Mouse (Mus musculus): ENCODE results near the gene Spock3. TPM values are rescaled to one million over a fixed set of nuclear protein-coding genes. Genes with fewer than 3 reads are reported as not detected.
"Not testable (repeated sequence)": the region's sequence is repeated elsewhere in the genome, so short reads cannot be mapped to it uniquely, and the experiment has no call there.

Spock3 gene
- 10 to 100 TPM; 70.6 to 87.8 TPM for total RNA-seq (2021)
- long read RNA-seq, experiment 1, partial matches to known transcripts: 3 of 19 reads
- long read RNA-seq, experiment 1, other reads (novel, unspliced or antisense): 15 of 19 reads
- long read RNA-seq, experiment 2, partial matches to known transcripts: 0 of 6 reads
- long read RNA-seq, experiment 2, other reads (novel, unspliced or antisense): 6 of 6 reads

- no peak for DNase-seq (ENCODE audit: low spot score in 2 of 2)
These were observed at the start of gene Spock3 for GRCm38 (mm10) chr8:62950709-62951108. Spock3 (plus strand) TSS chr8:62951009.

- peak; percentile 48 to 54 for DNase-seq (ENCODE audit: low spot score in 2 of 2)
These were observed 645 bp downstream of the Spock3 start for GRCm38 (mm10) chr8:62951173-62952134.

DNA sequence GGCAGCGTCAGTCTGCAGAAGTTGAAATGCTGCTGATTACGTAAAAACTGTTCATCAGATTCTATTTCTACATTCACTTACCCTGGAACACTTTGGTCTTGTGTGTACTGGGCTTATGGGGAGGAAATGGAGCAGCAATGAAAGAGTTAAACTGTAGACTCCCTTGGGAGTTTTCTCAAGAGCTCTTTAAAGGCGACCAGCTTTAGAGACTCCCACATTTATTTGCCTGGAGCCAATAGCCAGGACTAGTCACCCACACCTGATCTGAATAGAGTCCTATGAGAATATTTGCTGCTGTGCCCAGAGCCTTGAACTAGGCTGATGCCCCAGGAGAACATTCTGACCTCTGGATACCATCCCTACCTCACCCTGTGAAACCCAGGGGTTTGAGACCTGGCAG is 1.7 kb downstream of the Spock3 start:
- DNase-seq (ENCODE audit: low spot score in 2 of 2): peak in 1 of 2 experiments; percentile 7

DNA sequence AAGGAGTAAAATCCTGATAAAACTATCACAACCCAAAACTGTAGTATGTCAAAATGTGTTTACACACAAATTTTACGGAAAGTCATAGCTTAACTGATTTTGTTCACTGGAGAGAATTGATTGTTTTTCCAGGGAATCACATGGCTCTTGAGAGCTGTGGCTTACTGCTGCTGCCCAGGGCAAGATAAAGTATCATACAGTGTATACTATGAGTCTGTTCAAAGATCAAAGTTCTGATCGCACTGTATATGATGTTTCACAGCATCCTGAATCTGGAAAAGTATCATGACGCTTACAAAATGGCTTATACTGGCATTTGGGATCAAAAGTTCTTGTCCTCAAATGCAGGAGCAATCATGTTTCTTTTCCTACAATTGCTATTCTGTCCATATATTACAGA is 11.8 kb downstream of the Spock3 start:
- no peak for DNase-seq (ENCODE audit: low spot score in 2 of 2)

DNA sequence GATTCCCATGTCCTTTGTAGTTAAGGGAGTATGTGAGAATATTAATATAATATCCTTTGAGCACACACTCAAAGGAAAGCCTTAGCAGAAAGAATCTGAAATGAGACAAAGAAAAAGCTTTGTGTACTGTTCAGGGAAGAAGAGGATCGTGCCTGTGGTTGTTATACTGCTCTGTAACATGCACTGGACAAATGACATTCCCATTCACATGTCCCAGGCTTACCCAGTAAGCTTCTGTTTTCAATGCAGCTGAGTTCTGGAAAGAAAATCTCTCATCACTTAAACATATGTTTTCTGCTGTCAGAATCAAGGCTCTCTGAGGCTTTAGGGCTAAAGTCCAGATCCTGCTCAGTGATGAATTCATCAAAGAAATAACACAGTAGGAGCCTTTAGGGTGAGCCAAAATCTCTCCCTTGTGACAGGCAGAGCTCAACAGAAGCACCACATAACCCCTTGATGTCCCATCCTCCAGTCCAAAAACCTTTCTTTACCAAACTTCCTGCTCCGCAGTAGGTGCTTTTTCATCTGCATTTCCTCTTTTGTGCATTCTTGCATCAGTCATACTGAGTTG is 19.1 kb downstream of the Spock3 start:
- no peak for DNase-seq (ENCODE audit: low spot score in 2 of 2)

GRCm38 (mm10) chr8:63088984-63089383 is 138.2 kb downstream of the Spock3 start:
- no peak for DNase-seq (ENCODE audit: low spot score in 2 of 2)

DNA sequence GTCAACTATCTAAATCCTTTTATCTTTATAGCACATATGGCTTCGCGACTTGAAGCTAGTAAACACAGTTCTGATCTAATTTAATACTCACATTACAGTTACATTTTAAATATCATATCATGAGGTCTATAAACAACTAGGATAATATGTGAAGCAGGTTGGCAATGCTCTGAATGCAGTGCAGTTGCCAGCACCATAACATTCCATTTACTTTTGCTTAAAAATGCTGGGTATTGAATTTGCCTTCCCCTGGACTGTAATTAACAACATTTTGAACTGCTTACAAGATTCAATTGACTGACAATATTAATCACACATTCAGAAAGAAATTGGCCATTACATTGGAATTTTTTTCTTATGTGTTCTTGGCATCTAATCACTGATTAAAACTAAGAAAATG is 147.4 kb downstream of the Spock3 start:
- DNase-seq (ENCODE audit: low spot score in 2 of 2): no peak

DNA sequence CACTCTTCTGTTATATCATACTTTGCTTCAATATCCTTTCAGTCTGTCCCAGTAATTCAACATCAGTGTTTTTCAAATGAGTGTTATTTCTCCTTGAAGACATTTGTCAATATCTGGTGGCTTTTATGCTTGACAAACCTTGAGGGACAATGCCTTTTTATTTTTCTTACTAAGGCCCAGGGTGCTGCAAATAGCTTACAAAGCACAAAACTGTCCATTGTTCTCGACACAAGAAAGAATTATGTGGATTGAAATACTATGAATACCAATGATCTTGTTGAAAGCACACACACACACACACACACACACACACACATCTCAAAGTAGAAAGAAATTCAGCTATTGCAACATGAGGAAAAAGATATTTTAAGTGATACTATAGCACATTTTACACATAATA is 159.0 kb downstream of the Spock3 start:
- DNase-seq (ENCODE audit: low spot score in 2 of 2): no peak

DNA sequence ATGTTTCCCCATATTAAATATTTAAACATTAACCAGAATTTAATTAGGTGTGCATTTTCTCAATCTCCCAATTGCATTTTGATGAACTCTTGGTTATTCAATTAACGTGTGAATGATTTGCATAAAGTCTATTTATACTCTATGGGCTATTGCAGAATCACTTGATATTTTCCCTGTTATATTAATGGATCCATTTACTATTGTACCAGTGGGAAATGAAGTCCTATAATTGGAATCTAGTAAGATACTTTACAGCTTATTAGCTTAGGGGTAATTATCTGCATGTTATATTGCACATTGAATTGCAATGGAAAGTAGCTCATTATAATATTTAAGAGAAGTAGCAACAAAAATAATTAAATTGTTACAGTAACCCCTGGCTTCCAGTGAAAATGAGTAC is 162.1 kb downstream of the Spock3 start:
- DNase-seq (ENCODE audit: low spot score in 2 of 2): no peak

- DNase-seq (ENCODE audit: low spot score in 2 of 2): no peak
These were observed 169.7 kb downstream of the Spock3 start for GRCm38 (mm10) chr8:63120508-63120907.

DNA sequence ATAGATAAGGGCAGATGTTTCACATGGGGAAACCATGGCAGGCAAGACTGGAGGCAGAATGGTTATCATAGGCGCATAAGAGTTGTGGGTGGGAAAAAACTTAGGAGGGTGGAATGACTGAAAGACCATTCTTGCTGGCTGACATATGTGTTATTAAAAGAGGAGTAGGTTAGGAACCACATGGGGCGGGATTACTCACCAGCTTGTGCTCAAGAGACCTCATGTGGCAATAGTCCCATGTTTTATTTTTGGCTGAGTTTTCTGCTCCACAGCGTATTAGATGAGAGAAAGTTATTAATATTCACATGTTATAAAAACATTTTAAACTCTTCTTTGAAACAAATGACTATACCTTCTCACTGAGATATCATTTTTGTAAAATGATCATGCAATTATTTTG is 184.6 kb downstream of the Spock3 start:
- no peak for DNase-seq (ENCODE audit: low spot score in 2 of 2)

- DNase-seq (ENCODE audit: low spot score in 2 of 2): not testable (repeated sequence)
These were observed 213.1 kb downstream of the Spock3 start for GRCm38 (mm10) chr8:63163861-63164260.

DNA sequence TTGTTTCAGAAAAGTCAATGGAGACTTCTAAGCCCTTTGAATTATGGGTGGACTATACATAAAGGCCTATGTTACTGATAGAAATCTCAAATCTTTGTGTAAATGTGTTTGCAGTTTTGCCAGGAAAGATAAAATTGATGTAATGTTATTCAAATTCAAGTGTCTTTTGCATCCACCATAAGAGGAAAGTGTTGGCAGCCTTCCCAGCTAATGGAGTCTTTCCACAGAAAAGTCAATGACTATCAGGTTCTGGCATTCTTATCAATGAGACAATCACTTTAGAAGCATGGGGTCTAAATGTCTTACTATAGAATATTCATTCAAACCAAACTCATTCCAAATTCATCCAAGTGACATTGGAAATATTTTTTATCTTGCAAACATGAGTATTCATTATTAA is 214.5 kb downstream of the Spock3 start:
- no peak for DNase-seq (ENCODE audit: low spot score in 2 of 2)

DNA sequence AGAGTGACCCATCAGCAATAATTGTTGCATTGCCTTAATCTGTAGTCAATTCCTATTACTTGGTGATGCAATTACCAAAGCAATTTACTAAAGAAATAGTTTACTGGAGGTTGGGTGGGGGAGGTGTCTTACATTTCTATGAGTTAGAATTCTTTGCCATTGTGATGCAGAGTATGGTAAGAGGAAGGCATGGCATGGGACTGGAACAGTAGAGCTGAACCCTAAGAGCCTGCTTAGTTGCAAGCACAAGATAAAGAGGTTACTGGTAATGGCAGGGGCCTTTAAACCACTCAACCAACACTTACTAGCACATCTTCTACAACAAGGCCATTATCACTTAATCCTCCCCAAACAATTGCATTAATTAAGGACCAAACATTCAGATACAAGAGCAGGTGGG is 219.1 kb downstream of the Spock3 start:
- no peak for DNase-seq (ENCODE audit: low spot score in 2 of 2)

DNA sequence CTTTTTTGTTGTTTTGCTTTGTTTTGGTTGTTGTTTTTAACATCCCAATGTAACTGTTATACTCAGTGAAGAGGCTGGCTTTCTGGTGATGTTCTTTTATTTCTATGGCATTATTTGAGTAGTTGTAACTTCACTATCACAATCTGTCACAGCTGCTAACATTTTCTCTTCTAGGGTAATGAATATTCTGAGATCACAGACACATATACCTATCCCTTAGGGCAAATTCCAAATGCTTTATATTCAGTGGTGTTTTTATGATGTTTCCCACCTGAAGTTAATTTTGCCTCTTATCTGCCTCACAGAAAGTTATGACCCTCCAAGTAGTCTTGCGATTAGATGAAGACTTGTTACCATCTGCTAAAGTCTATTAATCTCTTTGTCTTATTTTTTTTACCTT is 230.5 kb downstream of the Spock3 start:
- no peak for DNase-seq (ENCODE audit: low spot score in 2 of 2)

- no peak for DNase-seq (ENCODE audit: low spot score in 2 of 2)
These were observed 308.1 kb downstream of the Spock3 start for GRCm38 (mm10) chr8:63258812-63259385.

- no peak for DNase-seq (ENCODE audit: low spot score in 2 of 2)
These were observed 311.7 kb downstream of the Spock3 start for GRCm38 (mm10) chr8:63262516-63262915.

GRCm38 (mm10) chr8:63335366-63335765 is 384.6 kb downstream of the Spock3 start:
- DNase-seq (ENCODE audit: low spot score in 2 of 2): no peak

DNA sequence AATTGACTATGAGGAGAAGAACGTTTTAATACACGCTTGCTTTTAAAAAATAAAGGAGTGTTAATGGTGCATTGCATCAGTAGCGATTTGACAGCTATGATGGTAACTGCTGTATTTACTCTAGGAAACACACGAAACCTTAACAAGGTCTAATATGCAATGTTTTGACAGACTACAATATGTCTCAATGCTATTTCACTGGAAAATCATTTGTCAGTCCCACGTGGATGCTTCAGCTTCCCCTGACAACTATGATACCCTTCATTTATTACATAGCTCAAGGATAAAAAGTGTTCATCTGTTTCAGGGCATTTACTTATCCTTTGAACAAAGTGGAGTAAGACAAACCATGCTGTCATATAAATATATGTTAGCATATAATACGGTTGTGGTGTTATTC is 417.8 kb downstream of the Spock3 start:
- no peak for DNase-seq (ENCODE audit: low spot score in 2 of 2)

- DNase-seq (ENCODE audit: low spot score in 2 of 2): no peak
These were observed 446.9 kb downstream of the Spock3 start for GRCm38 (mm10) chr8:63397659-63398058.

Measured in left cerebral cortex, adult 18-20 months (tissue).